Mouse (Mus musculus) gastrocnemius, postnatal 25 days (tissue): ENCODE results near the gene Gsdma3. TPM values are rescaled to one million over a fixed set of nuclear protein-coding genes. Genes with fewer than 3 reads are reported as not detected.
A peak's percentile ranks its signal among the peaks of the same experiment; 100 is the strongest.

ENCODE experiments used
- DNase-seq: peaks from one replicate; pipeline ENCODE4 v3.0.0; 2022
- long read RNA-seq, 2 experiments: library from polyadenylated mRNA; stranded (forward); transcript quantifications; one replicate each; pipeline ENCODE4 v2.0.0; 2021
- total RNA-seq, 2 experiments: library from RNA; stranded (reverse); gene quantifications; 1 replicate in 1 of 2; 2 replicates in 1 of 2; pipeline ENCODE4 v1.2.3; 2021

The Gsdma3 gene
- total RNA-seq: 1 to 10 TPM; 1.3 to 2.4 TPM
- long read RNA-seq, experiment 1: 0 reads
- long read RNA-seq, experiment 2, partial matches to known transcripts: 1 of 1 reads
- long read RNA-seq, experiment 2, other reads (novel, unspliced or antisense): 0 of 1 reads

GRCm38 (mm10) chr11:98625611-98626410 lies at the start of gene Gsdma3, which contains the start of gene Gm12355:
Gsdma3 (plus strand) TSS chr11:98626360.
Gm12355 (minus strand) TSS chr11:98625661.
- no peak for DNase-seq

DNA sequence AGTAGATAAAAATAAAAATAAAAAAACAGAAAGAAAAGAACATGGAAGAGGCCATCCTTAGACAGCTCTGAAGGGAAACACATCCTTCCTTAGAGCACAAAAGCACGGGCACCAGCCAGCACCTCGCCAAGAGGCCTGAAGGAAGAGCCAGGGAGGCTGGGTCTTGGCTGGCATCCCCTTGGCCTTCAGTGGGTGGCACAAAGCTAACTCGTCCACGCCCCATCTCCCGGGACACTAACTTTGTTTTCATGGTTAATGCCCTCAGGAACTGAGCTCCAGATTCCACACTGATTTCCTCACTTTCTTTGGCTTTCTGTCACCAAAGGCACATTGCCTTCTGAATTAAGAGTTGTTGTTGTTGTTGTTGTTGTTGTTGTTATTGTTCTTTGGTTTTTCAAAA lies 48.4 kb upstream of the Gsdma3 start:
- no peak for DNase-seq

- DNase-seq: no peak
Measured at GRCm38 (mm10) chr11:98580301-98581121, 45.6 kb upstream of the Gsdma3 start.

DNA sequence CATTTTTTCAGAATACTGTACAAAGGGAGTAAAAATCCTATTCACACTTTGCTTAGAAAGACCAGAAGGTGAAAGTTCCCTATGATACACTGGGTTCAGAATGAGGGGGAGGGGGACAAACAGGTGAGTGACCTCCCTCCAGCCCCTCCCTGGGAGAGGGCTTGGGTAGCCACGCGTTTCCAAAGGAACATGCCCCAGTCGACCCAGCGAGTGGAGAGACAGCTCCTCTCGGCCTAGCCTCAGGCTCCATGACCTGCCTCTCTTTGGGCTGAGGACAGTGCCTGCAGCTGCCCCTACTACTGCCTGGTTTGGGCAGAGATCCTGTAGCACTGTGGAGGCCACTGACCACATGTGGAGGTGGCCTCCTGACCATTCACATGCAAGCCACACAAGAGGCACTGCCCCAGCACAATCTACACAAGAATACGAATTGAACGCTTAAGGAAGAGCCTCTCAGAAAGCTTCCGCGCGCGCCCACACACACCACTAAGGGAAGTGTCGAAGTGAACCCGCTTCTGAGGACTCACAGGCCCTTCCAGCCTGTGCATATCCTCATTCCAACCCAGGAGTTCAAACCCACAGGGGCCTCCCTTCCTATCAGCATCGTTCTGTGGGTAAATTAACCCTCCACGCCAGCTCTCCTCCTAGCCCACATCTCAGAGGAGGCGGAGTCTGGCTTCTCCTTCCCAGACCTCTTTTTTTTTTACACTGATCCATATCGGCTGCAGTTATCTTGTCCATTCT lies 44.7 kb upstream of the Gsdma3 start:
- no peak for DNase-seq

DNA sequence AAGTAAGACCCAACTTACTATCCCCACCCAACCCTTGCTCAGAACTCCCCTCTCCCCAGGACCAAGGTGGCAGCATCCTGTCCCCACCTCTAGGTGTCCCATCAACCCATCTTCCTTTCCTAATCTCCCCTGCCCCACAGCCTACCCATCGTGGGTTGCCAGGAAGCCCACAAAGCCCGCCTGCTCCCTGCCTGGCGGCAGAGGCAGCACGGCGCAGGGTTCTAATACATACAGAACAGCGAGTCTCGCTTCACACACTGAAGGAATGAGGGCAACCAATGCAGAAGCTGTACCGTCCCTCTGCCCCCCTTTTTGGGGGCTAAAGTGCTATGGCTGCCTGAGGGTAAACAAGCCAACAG lies 44.2 kb upstream of the Gsdma3 start:
- DNase-seq: no peak

GRCm38 (mm10) chr11:98582551-98583264 lies 43.5 kb upstream of the Gsdma3 start:
- no peak for DNase-seq

- no peak for DNase-seq
Measured at GRCm38 (mm10) chr11:98583265-98583552, 43.0 kb upstream of the Gsdma3 start.

- DNase-seq: no peak
Measured at GRCm38 (mm10) chr11:98583571-98583970, 42.6 kb upstream of the Gsdma3 start.

GRCm38 (mm10) chr11:98584146-98584545 lies 42.0 kb upstream of the Gsdma3 start:
- no peak for DNase-seq

DNA sequence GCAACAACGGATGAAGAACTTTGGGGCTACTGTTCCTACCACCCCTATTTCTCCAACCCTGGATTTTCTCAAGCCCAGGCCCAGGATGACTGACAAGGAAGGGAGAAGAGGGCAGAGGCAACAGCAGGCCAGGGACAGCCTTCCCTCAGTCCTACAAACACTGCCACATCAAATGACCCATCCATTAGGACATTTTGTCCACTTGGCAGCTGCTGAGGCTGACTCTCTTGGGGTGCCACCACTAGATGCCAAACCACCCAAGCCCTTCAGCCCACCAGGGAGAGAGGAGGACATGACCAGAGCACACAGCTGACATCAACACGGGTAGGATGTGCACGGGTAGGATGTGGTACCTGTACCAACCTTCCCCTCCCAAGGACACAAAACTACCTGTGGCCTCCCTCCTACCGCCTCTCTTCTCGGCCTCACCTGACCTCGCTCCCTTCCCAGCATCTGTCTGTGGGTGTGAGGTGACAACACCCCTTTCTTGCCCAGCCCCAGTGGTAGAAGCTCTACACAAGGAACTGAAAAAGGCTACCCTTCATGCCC lies 41.5 kb upstream of the Gsdma3 start:
- DNase-seq: no peak

DNA sequence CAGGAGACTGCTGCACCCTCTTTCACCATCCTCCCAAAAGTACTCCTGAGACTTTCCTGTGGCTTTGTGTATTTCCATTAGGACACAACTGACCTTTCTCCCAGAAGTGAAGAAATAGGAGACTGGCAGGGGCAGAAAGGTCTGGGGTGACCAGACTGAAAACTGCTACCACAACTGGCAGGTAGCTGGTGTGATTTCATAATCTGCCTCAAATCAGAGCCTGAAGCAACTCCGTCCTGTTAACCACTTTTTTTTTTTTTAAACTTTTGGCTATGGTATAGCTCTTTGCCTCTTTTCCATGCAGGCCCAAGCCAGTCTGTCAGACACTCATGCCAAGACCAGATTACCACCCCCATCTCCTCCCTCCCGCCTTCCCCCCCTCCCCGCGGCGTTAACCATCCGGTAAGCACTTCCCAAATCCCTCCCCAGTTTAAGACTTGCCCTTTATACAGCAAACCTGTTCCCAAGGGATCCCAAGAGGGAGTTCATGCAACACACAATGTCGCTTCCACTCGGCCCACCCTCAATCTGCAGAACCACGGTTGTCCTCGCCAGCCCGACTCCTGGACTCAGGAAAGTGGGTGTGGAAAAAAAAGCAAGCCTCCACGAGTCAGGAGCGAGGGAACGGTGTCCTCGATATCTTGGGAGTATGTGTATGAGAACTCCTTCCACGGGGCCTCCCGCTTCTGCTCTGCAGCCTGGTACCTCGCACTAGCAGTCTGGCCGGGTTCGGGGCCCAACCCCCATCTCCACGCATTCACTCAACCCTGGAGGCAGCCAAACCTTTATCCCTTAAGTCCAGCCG lies 39.9 kb upstream of the Gsdma3 start:
- DNase-seq: no peak

GRCm38 (mm10) chr11:98586892-98587563 lies 39.1 kb upstream of the Gsdma3 start, which contains the start of gene Ormdl3:
Ormdl3 (minus strand) TSS chr11:98587368.
- peak; percentile 97 for DNase-seq

DNA sequence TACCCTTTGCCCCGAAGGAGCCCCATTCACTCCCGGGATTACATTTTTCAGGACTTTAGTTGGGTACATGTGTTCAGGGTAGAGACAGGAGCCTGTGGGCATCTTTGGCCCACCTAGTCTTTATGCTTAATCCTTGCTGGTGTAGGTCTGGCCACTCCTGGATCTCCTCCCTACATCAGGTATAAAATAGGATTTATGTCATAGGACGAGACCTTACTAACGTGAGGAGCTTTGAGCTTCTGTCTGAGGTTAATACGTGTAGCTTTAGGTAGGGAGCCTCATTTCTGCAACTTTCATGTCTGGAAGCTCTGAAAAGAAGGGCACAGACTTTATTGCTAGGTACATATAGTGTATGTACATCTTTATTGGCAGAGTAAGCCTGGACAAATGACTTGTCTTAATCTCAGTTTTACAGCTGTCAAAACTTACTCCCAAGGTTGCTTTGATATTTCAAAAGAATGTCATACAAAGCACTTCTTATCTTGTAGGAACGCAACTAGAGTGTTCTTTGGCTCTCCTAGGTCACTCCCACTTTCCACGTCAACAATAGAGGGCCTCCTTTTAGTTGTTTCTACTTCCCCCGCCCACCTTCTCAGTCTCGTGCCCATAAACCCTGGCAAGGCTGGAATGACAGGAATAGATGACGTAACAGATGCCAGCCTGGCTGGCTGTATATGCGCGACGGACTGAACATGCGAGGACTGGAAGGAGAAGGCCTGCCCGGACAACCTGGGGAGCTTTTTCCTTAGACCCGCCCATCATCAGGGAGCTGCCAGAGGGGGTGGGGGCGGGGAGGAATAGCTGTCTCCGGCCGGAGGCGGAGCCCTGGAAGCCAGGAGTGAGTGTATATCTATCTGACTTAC lies 38.2 kb upstream of the Gsdma3 start:
- DNase-seq: peak; percentile 71

- DNase-seq: no peak
Measured at GRCm38 (mm10) chr11:98588833-98589281, 37.3 kb upstream of the Gsdma3 start.

DNA sequence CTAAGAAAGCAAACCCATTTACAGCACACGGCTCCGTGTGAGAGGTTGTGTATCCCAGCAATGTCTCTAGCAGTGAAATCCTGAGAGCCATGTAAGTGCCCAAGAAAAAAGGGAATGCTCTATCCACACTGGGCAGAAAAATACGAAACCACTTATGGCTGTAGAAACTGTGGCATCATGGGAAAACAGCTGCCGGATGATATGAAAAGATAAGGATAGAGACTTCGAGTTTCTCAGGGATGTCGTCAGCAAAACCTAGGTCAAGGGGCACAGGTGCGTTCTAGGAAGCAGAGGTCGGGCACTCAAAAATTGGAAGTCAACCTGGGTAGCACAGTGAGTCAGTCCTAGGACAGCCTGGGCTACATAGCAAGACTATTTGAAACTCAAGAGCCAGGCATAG lies 36.9 kb upstream of the Gsdma3 start:
- DNase-seq: no peak

DNA sequence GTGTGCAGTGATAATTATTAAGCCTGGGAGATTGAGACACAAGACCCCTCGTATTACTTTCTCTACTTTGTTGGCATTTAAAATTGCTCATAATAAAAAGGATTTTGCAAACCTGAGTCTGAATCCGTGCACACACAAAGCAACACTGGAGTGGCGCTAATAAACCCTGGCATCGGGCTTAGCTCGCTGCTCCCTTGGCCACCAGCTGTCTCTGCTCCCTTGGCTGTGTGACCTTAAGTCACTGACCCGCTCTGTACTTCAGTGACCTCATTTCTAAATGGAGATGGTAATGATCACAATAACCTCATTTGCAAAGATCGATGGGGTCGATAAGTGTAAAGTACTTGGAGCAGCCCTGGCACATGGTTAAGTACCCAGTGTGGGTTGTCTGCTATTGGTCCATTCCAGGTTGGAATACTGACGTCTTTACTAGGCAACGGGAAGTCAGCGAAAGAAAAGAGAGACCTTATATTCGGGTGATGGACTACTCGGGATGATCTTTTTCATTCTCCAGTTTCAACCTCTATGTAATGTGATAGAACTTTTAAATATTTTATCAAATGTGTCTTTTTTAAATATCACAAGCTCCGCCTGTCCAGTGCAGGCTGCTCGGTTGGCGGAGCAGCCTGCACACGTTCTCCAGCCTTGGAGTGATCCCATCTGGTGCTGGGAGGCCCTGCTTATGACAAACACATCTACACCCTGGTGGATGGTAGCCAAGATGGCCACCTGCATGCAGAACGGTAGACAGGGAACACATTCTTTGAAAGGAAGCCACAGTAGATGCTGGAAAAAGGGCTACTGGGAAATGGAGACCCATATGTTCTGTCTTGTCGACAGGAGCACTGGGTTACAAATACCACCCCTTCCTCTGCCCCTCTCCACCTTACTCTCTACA lies 35.4 kb upstream of the Gsdma3 start:
- DNase-seq: no peak

GRCm38 (mm10) chr11:98595021-98595420 lies 31.1 kb upstream of the Gsdma3 start:
- DNase-seq: no peak

GRCm38 (mm10) chr11:98595473-98595872 lies 30.7 kb upstream of the Gsdma3 start:
- no peak for DNase-seq
